Mouse (Mus musculus): Measurements from ENCODE around the gene Ltbp4. TPM values are rescaled to one million over a fixed set of nuclear protein-coding genes. Genes with fewer than 3 reads are reported as not detected.

The Ltbp4 gene
- polyA plus RNA-seq, 1 experiment from 2014 or later, result 85.5 TPM

- no peak overlapping the region for H3K4me3 ChIP-seq (replicated peaks)
- H3K27me3 ChIP-seq, result no peaks in the 10 kb centered on the region
- no peak overlapping the region for H3K4me2 ChIP-seq (replicated peaks)
- no peak overlapping the region for H3K9ac ChIP-seq
- H3K36me3 ChIP-seq, result peaks cover 90% of the 10 kb centered on the region
- no peaks in the 10 kb centered on the region for H3K9me3 ChIP-seq (replicated peaks)
- H3K27ac ChIP-seq (replicated peaks), result no peak overlapping the region
- H3K4me1 ChIP-seq, result no peaks in the 10 kb centered on the region
- no peak for ATAC-seq (ENCODE audit: insufficient number of reproducible peaks, low FRiP score, low TSS enrichment, low read depth)
- 95% methylated on average over 3 of the region's 3 CpGs for WGBS
Measured at GRCm38 (mm10) chr7:27277191-27277590, 60.3 kb downstream of the Ltbp4 start.

GRCm38 (mm10) chr7:27276021-27276420 lies 61.5 kb downstream of the Ltbp4 start:
- Histone ChIP-seq H3K9ac (no peak overlapping the region), H3K4me2 (replicated peaks) (no peak overlapping the region), H3K4me3 (replicated peaks) (no peak overlapping the region), H3K9me3 (replicated peaks) (no peaks in the 10 kb centered on the region), H3K27me3 (no peaks in the 10 kb centered on the region), H3K4me1 (no peaks in the 10 kb centered on the region), H3K36me3 (peaks cover 89% of the 10 kb centered on the region), H3K27ac (replicated peaks) (no peak overlapping the region; the same call in 1 of the 2 replicates)
- no peak for ATAC-seq (ENCODE audit: insufficient number of reproducible peaks, low FRiP score, low TSS enrichment, low read depth)
- 65% methylated on average over 7 of the region's 7 CpGs for WGBS

- Histone ChIP-seq H3K4me3 (replicated peaks) (no peak overlapping the region), H3K9ac (no peak overlapping the region), H3K27ac (replicated peaks) (no peak overlapping the region), H3K27me3 (no peaks in the 10 kb centered on the region), H3K9me3 (replicated peaks) (no peaks in the 10 kb centered on the region), H3K4me1 (no peaks in the 10 kb centered on the region), H3K4me2 (replicated peaks) (no peak overlapping the region), H3K36me3 (peaks cover 90% of the 10 kb centered on the region)
- no peak for ATAC-seq (ENCODE audit: insufficient number of reproducible peaks, low FRiP score, low TSS enrichment, low read depth)
- WGBS, result 88% methylated on average over 4 of the region's 4 CpGs
Measured at GRCm38 (mm10) chr7:27274916-27275315, 62.6 kb downstream of the Ltbp4 start.

GRCm38 (mm10) chr7:27273739-27274351 lies 63.6 kb downstream of the Ltbp4 start:
- H3K4me3 ChIP-seq (replicated peaks), result no peak overlapping the region
- no peak for ATAC-seq (ENCODE audit: insufficient number of reproducible peaks, low FRiP score, low TSS enrichment, low read depth)

GRCm38 (mm10) chr7:27271423-27271822 lies 66.1 kb downstream of the Ltbp4 start:
- Histone ChIP-seq H3K36me3 (peaks cover 90% of the 10 kb centered on the region), H3K9me3 (replicated peaks) (no peaks in the 10 kb centered on the region)
- WGBS, result 87% methylated on average over 8 of the region's 8 CpGs

More at GRCm38 (mm10) chr7:27273739-27274351, 63.6 kb downstream of the Ltbp4 start:
- Histone ChIP-seq H3K27ac (replicated peaks) (no peak overlapping the region), H3K4me2 (replicated peaks) (0 out of 2 replicates have a peak overlapping the region, but pooled peaks have one; percentile 0), H3K4me1 (no peaks in the 10 kb centered on the region), H3K27me3 (no peaks in the 10 kb centered on the region), H3K36me3 (peaks cover 90% of the 10 kb centered on the region), H3K9me3 (replicated peaks) (no peaks in the 10 kb centered on the region), H3K9ac (no peak overlapping the region)
- 50% methylated on average over 32 of the region's 32 CpGs for WGBS

GRCm38 (mm10) chr7:27266515-27267128 lies 70.9 kb downstream of the Ltbp4 start:
- Histone ChIP-seq H3K4me1 (no peaks in the 10 kb centered on the region; the same call in 1 of the 2 replicates), H3K4me2 (replicated peaks) (no peak overlapping the region), H3K9ac (no peak overlapping the region), H3K27me3 (no peaks in the 10 kb centered on the region), H3K4me3 (replicated peaks) (no peak overlapping the region), H3K36me3 (peaks cover 95% of the 10 kb centered on the region), H3K27ac (replicated peaks) (no peak overlapping the region), H3K9me3 (replicated peaks) (no peaks in the 10 kb centered on the region)
- 67% methylated on average over 20 of the region's 20 CpGs for WGBS
- ATAC-seq (ENCODE audit: insufficient number of reproducible peaks, low FRiP score, low TSS enrichment, low read depth), result no peak

More at GRCm38 (mm10) chr7:27271423-27271822, 66.1 kb downstream of the Ltbp4 start:
- H3K4me1 ChIP-seq, result no peaks in the 10 kb centered on the region
- no peaks in the 10 kb centered on the region for H3K27me3 ChIP-seq
- no peak for ATAC-seq (ENCODE audit: insufficient number of reproducible peaks, low FRiP score, low TSS enrichment, low read depth)
- no peak overlapping the region for H3K4me2 ChIP-seq (replicated peaks)
- H3K4me3 ChIP-seq (replicated peaks), result no peak overlapping the region
- no peak overlapping the region for H3K27ac ChIP-seq (replicated peaks)
- no peak overlapping the region for H3K9ac ChIP-seq

- 79% methylated on average over 12 of the region's 12 CpGs for WGBS
- Histone ChIP-seq H3K36me3 (peaks cover 78% of the 10 kb centered on the region), H3K9ac (no peak overlapping the region)
Measured at GRCm38 (mm10) chr7:27264761-27265160, 72.7 kb downstream of the Ltbp4 start.

GRCm38 (mm10) chr7:27261888-27262287 lies 75.6 kb downstream of the Ltbp4 start:
- H3K9me3 ChIP-seq (replicated peaks), result no peaks in the 10 kb centered on the region
- H3K4me1 ChIP-seq, result peaks cover 30% of the 10 kb centered on the region
- peaks cover 50% of the 10 kb centered on the region for H3K36me3 ChIP-seq
- no peak overlapping the region for H3K27ac ChIP-seq (replicated peaks)
- no peak overlapping the region for H3K4me3 ChIP-seq (replicated peaks)
- 76% methylated on average over 6 of the region's 6 CpGs for WGBS
- no peak for ATAC-seq (ENCODE audit: insufficient number of reproducible peaks, low FRiP score, low TSS enrichment, low read depth)
- H3K9ac ChIP-seq, result no peak overlapping the region
- no peak overlapping the region for H3K4me2 ChIP-seq (replicated peaks)
- H3K27me3 ChIP-seq, result no peaks in the 10 kb centered on the region

More at GRCm38 (mm10) chr7:27264761-27265160, 72.7 kb downstream of the Ltbp4 start:
- Histone ChIP-seq H3K9me3 (replicated peaks) (no peaks in the 10 kb centered on the region), H3K27me3 (no peaks in the 10 kb centered on the region), H3K4me1 (peaks cover 11% of the 10 kb centered on the region), H3K4me2 (replicated peaks) (no peak overlapping the region), H3K27ac (replicated peaks) (no peak overlapping the region), H3K4me3 (replicated peaks) (no peak overlapping the region)
- no peak for ATAC-seq (ENCODE audit: insufficient number of reproducible peaks, low FRiP score, low TSS enrichment, low read depth)

- 82% methylated on average over 7 of the region's 7 CpGs for WGBS
- no peak overlapping the region for H3K27ac ChIP-seq (replicated peaks)
- H3K4me3 ChIP-seq (replicated peaks), result no peak overlapping the region
- peaks cover 41% of the 10 kb centered on the region for H3K36me3 ChIP-seq
- peaks cover 40% of the 10 kb centered on the region for H3K4me1 ChIP-seq
- H3K27me3 ChIP-seq, result no peaks in the 10 kb centered on the region
- no peak overlapping the region for H3K9ac ChIP-seq
- H3K9me3 ChIP-seq (replicated peaks), result no peaks in the 10 kb centered on the region
- peak overlapping the region; percentile 80 for H3K4me2 ChIP-seq (replicated peaks)
- no peak for ATAC-seq (ENCODE audit: insufficient number of reproducible peaks, low FRiP score, low TSS enrichment, low read depth)
Measured at GRCm38 (mm10) chr7:27260856-27261255, 76.6 kb downstream of the Ltbp4 start.

- no peaks in the 10 kb centered on the region for H3K9me3 ChIP-seq (replicated peaks)
- peaks cover 31% of the 10 kb centered on the region for H3K36me3 ChIP-seq
- peak overlapping the region; percentile 78 for H3K4me3 ChIP-seq (replicated peaks)
- peaks cover 41% of the 10 kb centered on the region for H3K4me1 ChIP-seq
- peak overlapping the region; percentile 94 for H3K27ac ChIP-seq (replicated peaks)
- peak overlapping the region; percentile 80 for H3K4me2 ChIP-seq (replicated peaks)
- H3K27me3 ChIP-seq, result no peaks in the 10 kb centered on the region
- ATAC-seq (ENCODE audit: insufficient number of reproducible peaks, low FRiP score, low TSS enrichment, low read depth), result no peak
- WGBS, result 9% methylated on average over 5 of the region's 5 CpGs
- peak overlapping the region; percentile 79 for H3K9ac ChIP-seq
Measured at GRCm38 (mm10) chr7:27259771-27260170, 77.7 kb downstream of the Ltbp4 start.

GRCm38 (mm10) chr7:27259271-27259721 lies 78.2 kb downstream of the Ltbp4 start:
- peaks cover 41% of the 10 kb centered on the region for H3K4me1 ChIP-seq
- H3K9me3 ChIP-seq (replicated peaks), result no peaks in the 10 kb centered on the region
- 0% methylated on average over 9 of the region's 9 CpGs for WGBS
- peak overlapping the region; percentile 94 for H3K27ac ChIP-seq (replicated peaks)
- H3K9ac ChIP-seq, result peak overlapping the region; percentile 79
- peak overlapping the region; percentile 80 for H3K4me2 ChIP-seq (replicated peaks)
- ATAC-seq (ENCODE audit: insufficient number of reproducible peaks, low FRiP score, low TSS enrichment, low read depth), result no peak
- H3K4me3 ChIP-seq (replicated peaks), result peak overlapping the region; percentile 78
- H3K27me3 ChIP-seq, result no peaks in the 10 kb centered on the region
- H3K36me3 ChIP-seq, result peaks cover 27% of the 10 kb centered on the region
